In the genomic region with DNA sequence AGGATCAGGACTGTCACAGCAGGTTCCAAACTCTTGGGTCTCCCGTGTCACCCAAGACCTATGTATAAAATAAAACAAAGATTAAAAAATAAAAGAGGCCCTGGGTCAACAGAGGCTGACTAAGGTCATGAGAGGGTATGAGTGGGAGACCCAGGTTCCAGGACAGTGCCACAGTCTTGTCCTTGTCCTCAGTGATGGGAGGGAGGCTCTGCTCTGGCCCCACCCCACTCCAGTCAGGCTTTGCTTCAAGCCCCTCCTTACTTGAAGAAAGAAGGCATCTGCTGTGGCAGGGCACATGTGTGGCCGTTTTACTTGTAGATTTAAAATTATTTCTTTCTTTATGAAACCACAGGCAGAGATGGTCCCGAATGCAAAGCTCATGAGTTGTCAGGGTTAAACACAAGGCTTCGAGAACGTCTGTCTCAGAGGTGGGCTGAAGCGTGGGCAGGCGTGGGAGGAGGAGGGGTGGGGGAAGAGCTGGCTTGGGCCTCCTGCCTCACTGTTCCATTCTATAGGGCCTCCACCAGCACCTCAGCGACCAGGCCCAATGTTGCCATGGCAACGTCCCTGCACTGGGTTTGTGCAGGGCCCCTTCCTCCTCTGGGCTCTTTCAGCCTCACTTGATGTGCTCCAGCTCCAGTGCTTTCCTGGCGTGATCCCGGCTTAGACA, we compare ENCODE assay signal across 7 mouse cellular contexts.
A peak's percentile ranks its signal among the peaks of the same experiment; 100 is the strongest.
DNase-seq lines count a peak whose midpoint lies in the region; ATAC-seq lines count a peak whose summit lies in the region.

No protein-coding gene starts in this region.

- H3K4me3 ChIP-seq in forebrain, embryonic 11.5 days (ENCODE audit: low read depth, low read length): no peak overlapping the region
- no peak overlapping the region for H3K4me3 ChIP-seq in limb, embryonic 12.5 days (replicated peaks)

- peak overlapping the region; percentile 44; the same call in 1 of the 2 replicates for H3K9ac ChIP-seq in forebrain, embryonic 11.5 days (ENCODE audit: low read length)
- H3K9ac ChIP-seq in limb, embryonic 12.5 days (replicated peaks): no peak overlapping the region; the same call in 1 of the 2 replicates

- no peaks in the 10 kb centered on the region for H3K27me3 ChIP-seq in forebrain, embryonic 11.5 days (ENCODE audit: control insufficient read depth, insufficient read depth, low read length)
- no peaks in the 10 kb centered on the region for H3K27me3 ChIP-seq in limb, embryonic 12.5 days

- peak overlapping the region; percentile 5; the same call in 1 of the 2 replicates for H3K4me2 ChIP-seq in forebrain, embryonic 11.5 days (ENCODE audit: low read depth, low read length, severe bottlenecking)
- H3K4me2 ChIP-seq in limb, embryonic 12.5 days: peak overlapping the region; percentile 26; the same call in 1 of the 2 replicates

- H3K9me3 ChIP-seq in forebrain, embryonic 11.5 days (ENCODE audit: control insufficient read depth, low read length): no peaks in the 10 kb centered on the region
- H3K9me3 ChIP-seq in limb, embryonic 12.5 days: peaks cover 5% of the 10 kb centered on the region; the same call in 1 of the 2 replicates

- no peak overlapping the region for H3K27ac ChIP-seq in forebrain, embryonic 11.5 days (ENCODE audit: low read depth, low read length)
- H3K27ac ChIP-seq in limb, embryonic 12.5 days: peak overlapping the region; percentile 64

- ATAC-seq in forebrain, embryonic 11.5 days (replicated peaks; ENCODE audit: low FRiP score): peak; percentile 94
- ATAC-seq in limb, embryonic 12.5 days (ENCODE audit: insufficient number of reproducible peaks, insufficient read depth, low FRiP score, low TSS enrichment, low read depth): peak; percentile 83

- H3K4me1 ChIP-seq in forebrain, embryonic 11.5 days (replicated peaks; ENCODE audit: control insufficient read depth, insufficient read depth, low read length): peaks cover 8% of the 10 kb centered on the region; the same call in 1 of the 2 replicates
- peaks cover 14% of the 10 kb centered on the region for H3K4me1 ChIP-seq in limb, embryonic 12.5 days (replicated peaks)

- WGBS in forebrain, embryonic 11.5 days: 23% methylated on average over 11 of the region's 11 CpGs
- WGBS in limb, embryonic 12.5 days: 28% methylated on average over 11 of the region's 11 CpGs

- H3K36me3 ChIP-seq in forebrain, embryonic 11.5 days (ENCODE audit: control insufficient read depth, insufficient read depth, low read length): no peaks in the 10 kb centered on the region
- H3K36me3 ChIP-seq in limb, embryonic 12.5 days: no peaks in the 10 kb centered on the region

- DNase-seq in right cerebral cortex, adult 18-20 months: peak; percentile 13
- no peak for DNase-seq in right cerebral cortex, postnatal 36 days (ENCODE audit: low spot score in 2 of 2)
- DNase-seq in forebrain, embryonic 11.5 days (ENCODE audit: low spot score): peak; percentile 90
- peak; percentile 39 for DNase-seq in right cerebral cortex, postnatal 4 days
- no peak for DNase-seq in heart, postnatal 4 days
- DNase-seq in kidney, adult 9 months: no peak

Comparison
In these comparisons a context has a peak if more than half of its experiments do, and no peak if none do; other contexts are left out.
1. DNase-seq: peak in right cerebral cortex, adult 18-20 months (single experiment), forebrain, embryonic 11.5 days (single experiment) and right cerebral cortex, postnatal 4 days (single experiment); none in right cerebral cortex, postnatal 36 days (0 of 2), heart, postnatal 4 days (single experiment) and kidney, adult 9 months (single experiment).